Mouse (Mus musculus) 416B (cell line): ENCODE measurements at regions not wholly inside any gene's neighbourhood (a gene's known extent, or its start where the extent isn't known, plus 50 kb on each side); places are given as distances from the start of the nearest gene placed in this dataset.
A peak's percentile ranks its signal among the peaks of the same experiment; 100 is the strongest.

ENCODE experiments used
- DNase-seq: peaks from one replicate; pipeline ENCODE4 v3.0.0; 2011; ENCODE audit warnings: low read depth

GRCm38 (mm10) chr16:62681880-62682279 is 104.7 kb downstream of the Nsun3 start:
- DNase-seq: no peak

GRCm38 (mm10) chr16:62676815-62677214 is 109.8 kb downstream of the Nsun3 start:
- DNase-seq: no peak

DNA sequence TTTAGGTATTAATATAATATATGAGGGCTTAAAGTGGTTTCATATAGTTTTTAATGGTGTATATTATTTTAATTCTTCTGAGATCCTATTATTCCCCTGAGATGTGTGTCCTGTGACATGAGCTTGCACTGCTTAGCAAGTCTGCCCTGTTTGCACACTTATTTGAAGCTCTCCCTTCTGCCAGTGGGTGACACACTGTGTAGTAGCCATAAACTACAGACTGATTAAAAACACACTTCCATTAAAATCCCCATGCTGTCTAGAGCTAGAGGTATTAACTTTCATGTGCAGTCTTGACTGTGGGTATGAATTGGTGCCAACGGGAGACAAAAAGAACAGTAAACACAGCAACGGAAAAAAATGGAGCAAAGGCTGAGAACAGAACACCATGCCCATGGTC is 129.2 kb downstream of the Nsun3 start:
- DNase-seq: no peak

- no peak for DNase-seq
Observed at GRCm38 (mm10) chr16:62654436-62654835, 132.2 kb downstream of the Nsun3 start.

GRCm38 (mm10) chr16:62653817-62654216 is 132.8 kb downstream of the Nsun3 start:
- DNase-seq: no peak

DNA sequence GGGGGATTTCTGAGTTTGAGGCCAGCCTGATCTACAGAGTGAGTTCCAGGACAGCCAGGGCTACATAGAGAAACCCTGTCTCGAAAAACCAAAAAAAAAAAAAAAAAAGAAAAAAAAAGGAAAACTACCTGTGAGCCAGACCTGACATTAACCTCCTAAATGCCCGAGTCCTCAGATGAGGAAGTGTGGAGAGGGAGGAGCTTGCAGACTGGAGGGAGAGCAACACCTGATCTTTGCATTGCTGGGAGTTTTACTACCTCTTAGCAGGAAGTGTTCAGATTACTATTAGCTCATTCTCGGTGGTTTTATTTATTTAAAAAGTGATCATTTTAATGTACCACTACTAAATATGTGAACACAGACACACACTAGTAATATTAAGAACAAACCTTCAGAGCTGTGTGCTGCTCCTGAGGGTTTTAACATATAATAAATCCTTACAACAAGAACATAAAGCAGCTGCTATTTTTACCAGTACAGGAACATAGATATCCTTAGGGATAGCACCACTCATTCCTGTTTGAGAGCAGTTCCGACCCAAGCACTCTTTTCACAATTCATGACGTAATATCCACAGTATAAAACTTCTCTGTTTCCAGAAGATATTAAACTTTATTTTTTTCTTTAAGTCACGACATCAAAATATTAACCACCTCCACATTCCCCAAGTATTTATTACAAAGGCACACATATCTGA is 133.7 kb downstream of the Nsun3 start:
- no peak for DNase-seq

- DNase-seq: no peak
Observed at GRCm38 (mm10) chr16:62650856-62651255, 135.8 kb downstream of the Nsun3 start.

GRCm38 (mm10) chr16:62648326-62648725 is 138.3 kb downstream of the Nsun3 start:
- no peak for DNase-seq

DNA sequence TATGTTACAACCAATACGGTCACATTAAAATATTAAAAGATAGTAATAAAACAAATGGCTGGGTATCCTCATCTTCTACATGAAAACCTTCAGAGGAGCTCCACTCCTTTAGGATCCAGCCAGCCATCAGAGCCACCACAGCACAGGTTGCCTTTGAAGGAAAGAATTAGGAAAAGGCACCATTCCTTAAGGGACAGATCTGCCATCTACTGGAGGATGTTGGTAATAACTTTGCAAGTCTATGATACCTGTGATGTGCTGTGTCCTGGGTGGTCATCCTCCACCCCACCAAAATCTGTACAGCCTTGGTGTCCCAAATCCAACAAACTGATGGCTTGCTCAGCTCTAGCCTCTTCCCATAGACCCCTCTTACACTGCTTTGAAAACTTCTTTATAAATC is 140.5 kb downstream of the Nsun3 start:
- DNase-seq: peak; percentile 32

- no peak for DNase-seq
Observed at GRCm38 (mm10) chr16:62642859-62643403, 143.7 kb downstream of the Nsun3 start.

- DNase-seq: no peak
Observed at GRCm38 (mm10) chr16:62623938-62624337, 162.7 kb downstream of the Nsun3 start.

DNA sequence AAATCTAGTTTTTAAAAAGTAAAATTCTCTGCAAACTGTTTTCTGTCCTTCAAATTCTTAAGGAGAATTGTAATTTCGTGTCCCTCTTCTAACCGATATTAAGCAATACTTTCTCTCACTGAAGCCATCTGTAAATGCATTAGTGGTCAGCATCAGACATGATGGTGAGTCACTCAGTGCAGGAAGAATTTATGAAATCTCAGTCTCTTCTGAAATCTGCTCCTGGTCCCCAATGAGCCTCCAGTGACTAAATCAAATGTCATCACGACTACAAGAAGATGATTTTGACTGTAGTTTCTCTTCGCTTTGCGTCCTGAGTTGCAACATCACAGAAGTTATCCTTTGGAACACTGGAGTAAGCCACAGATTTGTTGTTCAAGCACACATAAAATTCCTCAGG is 175.7 kb downstream of the Nsun3 start:
- DNase-seq: peak; percentile 62

DNA sequence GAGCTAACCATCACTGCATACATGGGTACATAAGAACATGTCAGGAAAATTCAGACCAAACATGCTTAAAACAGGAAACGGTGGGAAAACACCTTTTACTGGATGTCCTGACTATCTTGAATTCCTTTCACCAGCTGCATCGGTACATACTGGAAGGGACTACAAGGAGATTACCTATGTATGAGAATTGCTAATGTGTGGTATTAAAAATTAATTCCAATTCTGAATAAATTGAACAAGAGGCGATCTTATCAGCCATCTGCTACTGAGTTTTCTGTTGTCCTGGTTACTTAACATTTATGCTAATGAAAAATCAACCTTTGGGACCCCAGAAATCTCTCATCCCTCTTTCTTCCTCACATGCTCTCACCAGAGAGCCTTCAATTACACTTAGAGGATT is 178.0 kb downstream of the Nsun3 start:
- no peak for DNase-seq

DNA sequence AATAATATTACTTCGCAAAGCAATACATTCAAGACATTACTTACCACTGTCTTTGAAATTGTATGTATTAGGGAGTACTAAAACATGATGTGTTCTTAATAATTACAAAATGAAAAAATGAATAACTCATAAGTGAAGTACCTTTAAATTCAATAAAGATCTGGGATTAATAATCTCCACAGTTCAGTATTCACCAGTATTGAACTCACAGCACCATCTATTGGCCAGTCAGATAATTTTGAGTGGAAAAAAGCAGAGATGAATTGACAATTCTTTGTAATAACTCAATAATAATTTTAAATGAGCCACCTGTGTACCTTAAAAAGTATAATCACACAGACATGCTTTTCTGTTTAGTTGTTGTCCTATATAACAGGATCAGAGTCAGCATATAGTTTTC is 180.7 kb downstream of the Nsun3 start:
- DNase-seq: peak; percentile 3

DNA sequence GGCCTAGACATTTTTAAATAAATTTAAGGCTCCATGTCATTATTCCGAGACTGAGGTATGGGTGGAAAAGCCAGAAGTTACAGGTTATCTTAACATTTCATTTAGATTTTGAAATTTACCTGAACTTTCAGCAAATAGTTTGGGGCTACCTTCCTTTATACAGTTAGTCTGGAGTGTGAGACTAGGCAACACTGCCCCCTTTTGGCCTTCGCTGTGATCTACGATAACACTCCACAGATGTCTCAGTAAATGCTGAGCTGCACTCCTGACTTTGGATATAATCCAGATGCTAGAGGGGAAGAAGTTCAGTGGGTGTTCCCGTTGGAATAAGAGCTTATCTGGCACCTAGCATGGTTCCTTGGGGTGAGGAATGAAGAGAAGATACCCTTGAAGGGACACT is 224.6 kb downstream of the Nsun3 start:
- DNase-seq: peak; percentile 38

DNA sequence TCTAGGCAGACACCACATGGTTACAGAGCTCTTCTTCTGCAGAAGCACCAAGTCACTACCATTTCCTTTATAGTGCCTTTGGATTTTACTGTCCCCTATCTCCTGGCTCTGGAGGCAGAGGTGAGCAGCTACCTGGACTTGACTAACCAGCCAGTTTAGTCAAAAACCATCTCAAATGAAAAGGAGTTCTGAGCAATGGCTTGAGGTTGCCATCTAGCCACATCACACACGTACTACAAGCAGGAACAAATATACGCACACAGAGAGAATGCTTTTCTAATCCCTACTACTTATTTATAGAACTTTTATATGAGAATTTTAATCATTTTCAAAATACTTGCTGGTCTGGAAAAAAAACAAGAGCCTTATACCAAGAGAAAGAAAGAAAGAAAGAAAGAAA is 243.5 kb downstream of the Nsun3 start:
- no peak for DNase-seq

DNA sequence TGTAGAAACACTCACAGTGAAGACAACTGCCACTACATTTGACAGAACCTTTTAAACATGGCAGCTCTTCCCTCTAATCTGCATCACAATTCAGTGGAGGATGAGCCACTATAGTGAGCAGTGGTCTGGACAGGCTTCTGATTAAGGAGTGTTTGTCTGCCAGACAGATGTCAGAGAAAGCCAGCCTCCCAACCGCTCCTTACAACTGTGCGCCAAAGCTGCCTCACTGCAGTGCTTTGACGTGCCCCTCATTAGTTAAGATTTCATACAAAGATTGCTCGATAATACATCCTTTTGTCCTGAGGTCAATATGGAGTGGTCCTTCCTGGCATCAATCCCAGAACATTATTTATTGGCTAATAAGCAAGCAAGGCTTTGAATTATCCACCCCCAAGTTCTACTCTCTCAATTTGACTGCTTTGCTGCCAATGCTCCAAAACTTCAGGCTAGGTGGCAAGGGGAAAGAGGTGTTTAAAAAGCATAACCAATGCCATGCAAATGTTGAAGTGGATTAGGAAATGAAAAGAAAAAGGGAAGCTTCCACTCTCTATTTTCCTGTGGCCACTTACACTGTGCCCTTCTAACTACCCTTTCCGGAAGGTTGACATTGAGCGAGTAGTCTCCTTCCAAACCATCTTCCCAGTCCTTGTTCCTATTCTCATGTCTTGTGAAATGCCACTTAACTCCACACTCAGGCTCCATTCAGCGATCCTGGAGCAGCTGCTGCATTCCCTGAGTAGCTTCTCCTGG is 248.7 kb downstream of the Nsun3 start:
- no peak for DNase-seq

DNA sequence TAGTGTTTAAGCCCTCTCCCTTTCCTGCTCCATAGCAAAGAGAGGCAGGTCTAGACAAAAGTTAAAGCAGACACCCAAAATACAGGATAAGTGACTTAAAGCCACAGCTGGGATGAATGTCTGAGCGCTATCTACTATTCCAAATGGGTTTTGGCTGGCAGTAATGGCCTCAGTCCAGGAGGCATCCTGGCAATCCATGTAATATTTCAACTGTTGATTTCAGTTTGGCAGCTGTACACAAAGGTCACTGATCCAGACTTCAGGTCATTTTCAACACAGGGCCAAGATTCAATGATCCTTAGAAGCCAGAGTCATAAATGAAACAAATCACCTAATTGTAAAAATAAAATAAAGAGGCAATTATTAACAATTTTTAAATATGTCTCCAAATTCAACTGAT is 277.3 kb downstream of the Nsun3 start:
- DNase-seq: no peak

DNA sequence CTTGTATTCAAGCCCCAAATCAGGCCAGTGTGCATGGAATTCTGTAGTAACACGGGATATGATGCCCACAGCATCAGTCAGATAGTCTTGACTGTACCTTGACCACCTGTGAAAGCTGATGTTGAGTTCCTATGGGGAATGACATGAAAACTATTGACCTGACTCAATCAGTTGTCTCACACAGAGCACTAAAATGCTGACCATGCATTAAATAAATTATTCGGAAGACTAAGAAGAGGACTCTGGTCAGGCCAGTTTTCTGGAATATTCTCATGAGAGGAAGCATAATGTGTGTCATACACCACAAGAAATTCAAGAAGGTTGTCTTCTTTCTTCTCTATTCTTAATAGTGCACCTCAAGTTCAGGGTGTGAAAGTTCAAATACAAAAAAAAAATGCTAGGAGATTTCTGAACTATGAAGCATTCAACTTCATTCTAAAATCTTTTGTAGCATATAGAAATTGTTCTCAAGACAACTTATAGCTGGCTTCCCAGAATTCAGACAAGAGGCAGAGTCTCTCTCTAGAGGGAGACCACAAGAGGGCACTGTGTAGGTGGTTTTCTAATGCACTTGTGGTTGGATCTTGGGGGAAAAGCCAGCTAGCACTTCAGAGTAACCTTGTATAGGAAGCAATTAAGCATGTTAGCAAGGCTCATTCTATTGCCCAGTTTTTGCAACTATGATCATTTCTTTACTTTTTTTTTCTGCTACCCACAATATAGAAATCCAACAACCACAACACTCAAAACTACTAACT is 279.7 kb downstream of the Nsun3 start:
- peak; percentile 54 for DNase-seq

DNA sequence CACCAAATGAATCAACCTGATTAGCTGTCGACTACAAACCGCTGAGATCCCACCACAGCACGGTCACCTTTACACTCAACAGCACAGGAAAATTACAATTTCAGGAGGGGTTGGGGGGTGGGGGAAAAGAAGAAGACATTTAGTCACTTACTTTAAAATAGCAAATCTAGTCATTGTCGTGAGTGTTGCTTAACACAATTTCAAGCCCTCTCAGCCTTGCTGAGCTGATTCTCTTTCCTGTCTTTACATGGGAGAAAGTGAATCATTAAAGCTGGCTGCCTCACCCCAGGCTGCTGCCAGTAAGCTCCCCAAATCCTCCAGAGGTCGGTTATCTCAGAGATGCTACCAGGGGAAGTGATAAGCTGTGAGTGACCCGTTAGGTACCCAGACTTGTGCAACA is 285.7 kb downstream of the Nsun3 start:
- no peak for DNase-seq

DNA sequence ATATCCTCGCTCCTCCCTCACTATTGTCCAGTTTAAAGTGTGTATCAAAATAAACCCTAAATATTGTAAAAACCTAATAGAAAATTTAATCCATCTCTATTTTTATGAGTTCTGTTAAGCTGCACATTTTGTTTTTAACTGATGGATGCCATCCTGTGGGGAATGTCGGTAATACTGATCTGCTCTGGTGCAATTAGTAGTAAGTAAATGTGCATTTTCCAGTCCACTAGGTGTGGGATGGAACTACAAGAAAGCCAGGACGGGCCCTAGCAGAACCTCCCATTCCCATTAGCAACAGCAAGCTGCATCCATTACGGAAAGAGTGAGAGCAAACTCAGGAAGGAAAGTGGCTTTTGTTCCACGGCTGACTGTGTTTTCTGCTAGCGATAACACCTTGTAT is 286.3 kb downstream of the Nsun3 start:
- DNase-seq: no peak

DNA sequence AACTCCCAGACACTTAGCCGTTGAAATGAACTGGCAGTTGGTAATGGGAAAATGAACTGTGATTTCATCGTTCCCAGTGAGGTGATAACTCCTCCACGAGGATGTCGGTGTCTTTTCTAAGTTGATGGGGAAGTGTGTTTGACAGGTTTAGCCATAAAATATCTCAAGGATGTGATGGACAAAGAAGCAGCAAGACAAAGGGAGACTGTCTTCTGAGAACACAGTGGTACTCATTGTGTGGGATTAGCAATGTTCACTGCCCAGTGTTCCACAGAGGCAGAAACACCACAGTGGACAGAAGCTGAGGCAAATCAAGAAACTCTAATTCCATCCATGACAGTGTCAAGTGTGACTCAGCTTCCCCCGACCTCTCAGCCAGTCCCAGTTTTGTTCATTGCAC is 287.9 kb downstream of the Nsun3 start:
- DNase-seq: no peak

DNA sequence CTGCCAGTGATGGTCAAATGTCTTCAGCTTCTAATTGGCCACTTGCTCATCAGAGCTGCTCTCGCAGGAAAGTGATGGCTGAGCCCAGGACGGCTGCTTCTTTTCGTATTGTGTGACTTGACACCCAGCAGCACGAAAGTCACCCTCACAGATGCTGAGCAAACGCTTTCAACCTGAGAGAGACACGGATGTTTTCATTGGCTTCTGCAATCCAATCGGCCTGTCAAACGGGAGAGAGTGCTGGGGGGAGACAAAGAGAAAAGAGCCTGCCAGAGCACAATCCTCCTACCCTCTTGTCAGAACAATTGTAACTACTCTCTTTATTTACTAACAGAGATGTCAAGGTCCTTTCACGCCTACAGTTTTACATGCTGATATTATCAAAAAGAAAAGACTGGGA is 289.9 kb downstream of the Nsun3 start:
- no peak for DNase-seq
